Comparison of ENCODE assay signal across 13 mouse cellular contexts in genomic region chr6:49233356-49233755, GRCm38 (mm10). TPM values are rescaled to one million over a fixed set of nuclear protein-coding genes. Genes with fewer than 3 reads are reported as not detected.
DNase-seq lines count a peak whose midpoint lies in the region; ATAC-seq and TF ChIP-seq lines count a peak whose summit lies in the region.
"Had no signal": no experiment of that assay in that cellular context is flagged by ENCODE, and none has a peak within 500 bp of the region (broad histone marks: within the 10 kb centered on the region; RNA-seq: fewer than 3 reads in every experiment).

No protein-coding gene starts in this region.

- peak; percentile 47 for TF ChIP-seq CTCF in bone marrow, adult 2 months (IDR thresholded peaks at IDR 0.05; ENCODE audit: control insufficient read depth, insufficient read depth, low read length)

- H3K27me3 ChIP-seq in liver, embryonic 12.5 days (replicated peaks) = no peaks in the 10 kb centered on the region
- H3K27me3 ChIP-seq in hindbrain, embryonic 12.5 days = no peaks in the 10 kb centered on the region
- H3K27me3 ChIP-seq: neural tube, embryonic 13.5 days had no signal

- H3K9ac ChIP-seq in liver, embryonic 12.5 days = no peak overlapping the region
- H3K9ac ChIP-seq in hindbrain, embryonic 12.5 days = no peak overlapping the region
- H3K9ac ChIP-seq: neural tube, embryonic 13.5 days had no signal

- H3K4me2 ChIP-seq in liver, embryonic 12.5 days = no peak overlapping the region
- no peak overlapping the region for H3K4me2 ChIP-seq in hindbrain, embryonic 12.5 days (replicated peaks)
- H3K4me2 ChIP-seq: neural tube, embryonic 13.5 days had no signal

- H3K27ac ChIP-seq in liver, embryonic 12.5 days = no peak overlapping the region
- H3K27ac ChIP-seq in bone marrow, adult 2 months (ENCODE audit: control insufficient read depth, insufficient read depth, low read depth, low read length, poor library complexity) = no peak overlapping the region
- H3K27ac ChIP-seq in hindbrain, embryonic 12.5 days = no peak overlapping the region
- H3K27ac ChIP-seq: neural tube, embryonic 13.5 days had no signal

- H3K4me3 ChIP-seq in liver, embryonic 12.5 days = no peak overlapping the region
- no peak overlapping the region for H3K4me3 ChIP-seq in bone marrow, adult 2 months (replicated peaks; ENCODE audit: control insufficient read depth, low read depth, low read length)
- no peak overlapping the region for H3K4me3 ChIP-seq in hindbrain, embryonic 12.5 days
- H3K4me3 ChIP-seq: neural tube, embryonic 13.5 days had no signal

- ATAC-seq in liver, embryonic 12.5 days = no peak
- ATAC-seq in monocyte, adult 5-6 weeks (replicated peaks; ENCODE audit: insufficient number of reproducible peaks, low FRiP score, low TSS enrichment, poor library complexity, severe bottlenecking) = 0 out of 2 replicates have a peak, but pooled peaks have one; percentile 53
- ATAC-seq in hindbrain, embryonic 12.5 days (ENCODE audit: low FRiP score) = no peak

- WGBS in liver, embryonic 12.5 days (ENCODE audit: insufficient replicate concordance) = 50% methylated on average over 4 of the region's 4 CpGs
- WGBS in bone marrow, adult 2 months = 52% methylated on average over 4 of the region's 4 CpGs
- WGBS in hindbrain, embryonic 12.5 days = 53% methylated on average over 4 of the region's 4 CpGs

- H3K36me3 ChIP-seq in liver, embryonic 12.5 days = no peaks in the 10 kb centered on the region
- no peaks in the 10 kb centered on the region for H3K36me3 ChIP-seq in hindbrain, embryonic 12.5 days
- H3K36me3 ChIP-seq: neural tube, embryonic 13.5 days had no signal

- DNase-seq in liver (peak; percentile 36), ES-CJ7 (ENCODE audit: low read depth, low spot score) (peak; percentile 91)
- DNase-seq in right cerebral cortex, postnatal 4 days = no peak
- DNase-seq in kidney, postnatal 10 days = no peak
- DNase-seq: adrenal gland, postnatal 36 days; embryo, embryonic 11 days; heart, postnatal 36 days; spleen, adult 18-20 months had no signal

- no peak for TF ChIP-seq POLR2A in bone marrow, adult 2 months (IDR thresholded peaks at IDR 0.05; ENCODE audit: borderline replicate concordance, control insufficient read depth, low read depth, low read length)

- H3K4me1 ChIP-seq in liver, embryonic 12.5 days = no peaks in the 10 kb centered on the region
- no peaks in the 10 kb centered on the region for H3K4me1 ChIP-seq in bone marrow, adult 2 months (ENCODE audit: control insufficient read depth, insufficient read depth, low read length)
- H3K4me1 ChIP-seq in hindbrain, embryonic 12.5 days = no peaks in the 10 kb centered on the region
- H3K4me1 ChIP-seq: neural tube, embryonic 13.5 days had no signal

- no peaks in the 10 kb centered on the region for H3K9me3 ChIP-seq in liver, embryonic 12.5 days (replicated peaks)
- no peaks in the 10 kb centered on the region for H3K9me3 ChIP-seq in hindbrain, embryonic 12.5 days (replicated peaks)

RNA-seq across cellular contexts. Expression of gene Igf2bp3, which starts 18.6 kb away (rescaled TPM):
- polyA plus RNA-seq in liver, embryonic 12.5 days (2016; fragmentation: Nextera tagmentation; extraction: Ambion mirVana) = 32.0 and 33.7 TPM in 2 replicates
- 0.31 and 2.7 TPM in 2 replicates for polyA plus RNA-seq in bone marrow, adult 2 months (2011; ENCODE audit: insufficient read depth, insufficient read length, low replicate concordance, missing spikeins)
- total RNA-seq in monocyte, adult 5-6 weeks (2017) = 0.19 to 0.29 TPM in 2 of 3 replicates, not detected in the other
- 95.3 and 100 TPM in 2 replicates for polyA plus RNA-seq in hindbrain, embryonic 12.5 days (2016; fragmentation: Nextera tagmentation; extraction: Ambion mirVana)

RNA-seq across cellular contexts. Expression of gene Tra2a, which starts 30.5 kb away (rescaled TPM):
- 57.7 and 63.0 TPM in 2 replicates for polyA plus RNA-seq in liver, embryonic 12.5 days (2016; fragmentation: Nextera tagmentation; extraction: Ambion mirVana)
- polyA plus RNA-seq in bone marrow, adult 2 months (2011; ENCODE audit: insufficient read depth, insufficient read length, low replicate concordance, missing spikeins) = 138 and 166 TPM in 2 replicates
- total RNA-seq in monocyte, adult 5-6 weeks (2017) = 185 to 235 TPM (median 209 TPM) in 3 replicates
- 142 and 148 TPM in 2 replicates for polyA plus RNA-seq in hindbrain, embryonic 12.5 days (2016; fragmentation: Nextera tagmentation; extraction: Ambion mirVana)

Comparison
In these comparisons a context has a peak if more than half of its experiments do, and no peak if none do; other contexts are left out.
1. DNase-seq: peak in liver (single experiment) and ES-CJ7 (single experiment); none in right cerebral cortex, postnatal 4 days (single experiment) and kidney, postnatal 10 days (single experiment).